Mouse (Mus musculus) layer of hippocampus, adult 2 months (tissue): ENCODE measurements around the gene Slc1a2. TPM values are rescaled to one million over a fixed set of nuclear protein-coding genes. Genes with fewer than 3 reads are reported as not detected.
A peak's percentile ranks its signal among the peaks of the same experiment; 100 is the strongest.

ENCODE experiments used
- DNase-seq, 2 experiments: peaks; one replicate each; pipeline ENCODE4 v3.0.0; 2022; ENCODE audit warnings: low spot score in 2 of 2
- H3K27ac ChIP-seq: fragments of 200-600 bp; 2 replicates; pipeline ENCODE4 v1.8.1; 2022
- H3K4me3 ChIP-seq: fragments of 200-600 bp; 2 replicates; pipeline ENCODE4 v1.8.1; 2022; ENCODE audit warnings: mild to moderate bottlenecking
- CTCF ChIP-seq: fragments of 200-600 bp; conservative IDR thresholded peaks from 2 replicates; pipeline ENCODE4 v1.8.1; 2022; ENCODE audit warnings: antibody characterized with exemption, mild to moderate bottlenecking, moderate library complexity
- total RNA-seq, 2 experiments: library from RNA; stranded (reverse); gene quantifications; 2 replicates each; pipeline ENCODE4 v1.2.3; 2021

The Slc1a2 gene
- total RNA-seq, 2 experiments from 2014 or later: 1,761 to 1,800 TPM

- peak overlapping the region; percentile 17; the same call in 1 of the 2 replicates for H3K4me3 ChIP-seq
- peak overlapping the region; percentile 77 for H3K27ac ChIP-seq
- TF ChIP-seq CTCF: peak; percentile 85
- DNase-seq: peak in 1 of 2 experiments; percentile 67
Measured at GRCm38 (mm10) chr2:102675275-102675674, 16.8 kb downstream of the Slc1a2 start.

- H3K4me3 ChIP-seq: peak overlapping the region; percentile 17
- no peak for DNase-seq
- H3K27ac ChIP-seq: peak overlapping the region; percentile 77
- no peak for TF ChIP-seq CTCF
Measured at GRCm38 (mm10) chr2:102676716-102677312, 18.4 kb downstream of the Slc1a2 start.

GRCm38 (mm10) chr2:102677400-102677799 lies 18.9 kb downstream of the Slc1a2 start:
- DNase-seq: no peak
- TF ChIP-seq CTCF: no peak
- H3K27ac ChIP-seq: peak overlapping the region; percentile 77
- H3K4me3 ChIP-seq: peak overlapping the region; percentile 17

GRCm38 (mm10) chr2:102681351-102681750 lies 22.9 kb downstream of the Slc1a2 start:
- H3K27ac ChIP-seq: peak overlapping the region; percentile 52; the same call in 1 of the 2 replicates
- no peak overlapping the region for H3K4me3 ChIP-seq
- no peak for DNase-seq
- no peak for TF ChIP-seq CTCF

- peak in 1 of 2 experiments; percentile 60 for DNase-seq
- TF ChIP-seq CTCF: peak; percentile 82
- peak overlapping the region; percentile 52; the same call in 1 of the 2 replicates for H3K27ac ChIP-seq
- no peak overlapping the region for H3K4me3 ChIP-seq
Measured at GRCm38 (mm10) chr2:102682168-102682567, 23.7 kb downstream of the Slc1a2 start.

- peak; percentile 80 for TF ChIP-seq CTCF
- Histone ChIP-seq H3K27ac (peak overlapping the region; percentile 59), H3K4me3 (peak overlapping the region; percentile 13; the same call in 1 of the 2 replicates)
- DNase-seq: no peak
Measured at GRCm38 (mm10) chr2:102685371-102686107, 27.1 kb downstream of the Slc1a2 start.

- Histone ChIP-seq H3K27ac (peak overlapping the region; percentile 59), H3K4me3 (peak overlapping the region; percentile 13; the same call in 1 of the 2 replicates)
- no peak for TF ChIP-seq CTCF
- no peak for DNase-seq
Measured at GRCm38 (mm10) chr2:102686108-102686450, 27.6 kb downstream of the Slc1a2 start.

GRCm38 (mm10) chr2:102693556-102693955 lies 35.1 kb downstream of the Slc1a2 start:
- no peak overlapping the region for H3K4me3 ChIP-seq
- TF ChIP-seq CTCF: no peak
- peak overlapping the region; percentile 6; the same call in 1 of the 2 replicates for H3K27ac ChIP-seq
- no peak for DNase-seq

GRCm38 (mm10) chr2:102694750-102695149 lies 36.3 kb downstream of the Slc1a2 start:
- no peak for DNase-seq
- TF ChIP-seq CTCF: no peak
- H3K4me3 ChIP-seq: no peak overlapping the region

GRCm38 (mm10) chr2:102695541-102695940 lies 37.1 kb downstream of the Slc1a2 start:
- Histone ChIP-seq H3K27ac (no peak overlapping the region), H3K4me3 (no peak overlapping the region)
- no peak for TF ChIP-seq CTCF
- DNase-seq: no peak

More at GRCm38 (mm10) chr2:102694750-102695149, 36.3 kb downstream of the Slc1a2 start:
- no peak overlapping the region for H3K27ac ChIP-seq

GRCm38 (mm10) chr2:102697732-102698131 lies 39.3 kb downstream of the Slc1a2 start:
- no peak overlapping the region for H3K27ac ChIP-seq
- TF ChIP-seq CTCF: no peak

GRCm38 (mm10) chr2:102699921-102700320 lies 41.5 kb downstream of the Slc1a2 start:
- H3K4me3 ChIP-seq: no peak overlapping the region
- no peak for TF ChIP-seq CTCF
- DNase-seq: no peak
- H3K27ac ChIP-seq: no peak overlapping the region

More at GRCm38 (mm10) chr2:102697732-102698131, 39.3 kb downstream of the Slc1a2 start:
- H3K4me3 ChIP-seq: no peak overlapping the region
- DNase-seq: no peak

- Histone ChIP-seq H3K27ac (no peak overlapping the region; the same call in 1 of the 2 replicates), H3K4me3 (no peak overlapping the region)
- no peak for TF ChIP-seq CTCF
- DNase-seq: no peak
Measured at GRCm38 (mm10) chr2:102700695-102701094, 42.2 kb downstream of the Slc1a2 start.
